Mouse (Mus musculus) lung, adult 2 months (tissue): ENCODE data around the gene Psen1.

Experiments
- CTCF ChIP-seq: fragments of 200-500 bp; IDR thresholded peaks from 2 replicates; pipeline ENCODE4 v1.5.1; 2011; ENCODE audit warnings: mild to moderate bottlenecking, low read length, control low read depth; ENCODE audit not compliant: insufficient read depth
- POLR2A ChIP-seq: fragments of 200-500 bp; IDR thresholded peaks from 2 replicates; pipeline ENCODE4 v1.6.1; 2011; ENCODE audit warnings: low read depth, mild to moderate bottlenecking, control low read depth, low read length, borderline replicate concordance; ENCODE audit errors: extremely low read depth

GRCm38 (mm10) chr12:83643116-83643515, 44.8 kb upstream of the Psen1 start:
- TF ChIP-seq CTCF: no peak
- TF ChIP-seq POLR2A: no peak
